Mouse (Mus musculus) testis, postnatal 14 days (tissue): ENCODE data around the gene Olfr785.
"Not testable (repeated sequence)": the region's sequence is repeated elsewhere in the genome, so short reads cannot be mapped to it uniquely, and the experiment has no call there.

Experiments used
- DNase-seq: peaks from one replicate; pipeline ENCODE4 v3.0.0; 2021; ENCODE audit warnings: low spot score

The Olfr785 gene

GRCm38 (mm10) chr10:129405126-129405525 lies at the start of gene Olfr785:
Olfr785 (plus strand) TSS chr10:129405426.
- no peak for DNase-seq

- DNase-seq: not testable (repeated sequence)
These were observed 48.7 kb upstream of the Olfr785 start for GRCm38 (mm10) chr10:129356496-129356895.

GRCm38 (mm10) chr10:129357307-129357706 lies 47.9 kb upstream of the Olfr785 start:
- no peak for DNase-seq

- DNase-seq: not testable (repeated sequence)
These were observed 31.2 kb upstream of the Olfr785 start for GRCm38 (mm10) chr10:129374051-129374450.

- no peak for DNase-seq
These were observed 21.4 kb upstream of the Olfr785 start, which contains the start of gene Olfr784 for GRCm38 (mm10) chr10:129383783-129384182. Olfr784 (plus strand) TSS chr10:129384083.

- no peak for DNase-seq
These were observed 4.3 kb upstream of the Olfr785 start for GRCm38 (mm10) chr10:129400892-129401291.

GRCm38 (mm10) chr10:129427006-129427405 lies 21.8 kb downstream of the Olfr785 start, which contains the start of gene Olfr786:
Olfr786 (plus strand) TSS chr10:129427306.
- no peak for DNase-seq
